Mouse (Mus musculus): Measurements from ENCODE around the gene Defb21.

- TF ChIP-seq CTCF (IDR thresholded peaks at IDR 0.05; ENCODE audit: extremely low read depth, insufficient read length, insufficient replicate concordance, low read depth, low read length) (peak; percentile 40; the same call in 1 of the 2 replicates), POLR2A (IDR thresholded peaks at IDR 0.05; ENCODE audit: low read depth, low read length) (no peak)
These were observed 31.5 kb downstream of the Defb21 start, which contains the start of gene Defb36 for GRCm38 (mm10) chr2:152604057-152604456.
